Mouse (Mus musculus) kidney, adult 9 months (tissue): ENCODE measurements around the gene Vti1a.

Experiments
- DNase-seq: peaks from one replicate; pipeline ENCODE4 v3.0.0; 2022

The Vti1a gene

GRCm38 (mm10) chr19:55469301-55470051 lies 153.4 kb downstream of the Vti1a start:
- DNase-seq = no peak

GRCm38 (mm10) chr19:55472582-55472981 lies 156.5 kb downstream of the Vti1a start:
- no peak for DNase-seq

GRCm38 (mm10) chr19:55474225-55474624 lies 158.1 kb downstream of the Vti1a start:
- DNase-seq = no peak

- peak; percentile 30 for DNase-seq
Observed at GRCm38 (mm10) chr19:55480526-55480925, 164.4 kb downstream of the Vti1a start.

GRCm38 (mm10) chr19:55481308-55481707 lies 165.2 kb downstream of the Vti1a start:
- peak; percentile 34 for DNase-seq

- DNase-seq = peak; percentile 70
Observed at GRCm38 (mm10) chr19:55483526-55483925, 167.4 kb downstream of the Vti1a start.

- peak; percentile 85 for DNase-seq
Observed at GRCm38 (mm10) chr19:55484559-55484958, 168.5 kb downstream of the Vti1a start.

GRCm38 (mm10) chr19:55486473-55486872 lies 170.4 kb downstream of the Vti1a start:
- no peak for DNase-seq

GRCm38 (mm10) chr19:55491126-55492076 lies 175.3 kb downstream of the Vti1a start:
- no peak for DNase-seq

GRCm38 (mm10) chr19:55496333-55496732 lies 180.2 kb downstream of the Vti1a start:
- peak; percentile 36 for DNase-seq

- DNase-seq = no peak
Observed at GRCm38 (mm10) chr19:55499179-55499863, 183.2 kb downstream of the Vti1a start.

- no peak for DNase-seq
Observed at GRCm38 (mm10) chr19:55501985-55502384, 185.9 kb downstream of the Vti1a start.

- peak; percentile 95 for DNase-seq
Observed at GRCm38 (mm10) chr19:55503771-55504170, 187.7 kb downstream of the Vti1a start.

GRCm38 (mm10) chr19:55507748-55508147 lies 191.7 kb downstream of the Vti1a start:
- DNase-seq = peak; percentile 64

- DNase-seq = no peak
Observed at GRCm38 (mm10) chr19:55508239-55508638, 192.1 kb downstream of the Vti1a start.

GRCm38 (mm10) chr19:55508965-55509364 lies 192.9 kb downstream of the Vti1a start:
- peak; percentile 80 for DNase-seq

GRCm38 (mm10) chr19:55509618-55510017 lies 193.5 kb downstream of the Vti1a start:
- no peak for DNase-seq

GRCm38 (mm10) chr19:55513941-55514340 lies 197.8 kb downstream of the Vti1a start:
- no peak for DNase-seq

- DNase-seq = no peak
Observed at GRCm38 (mm10) chr19:55520236-55520635, 204.1 kb downstream of the Vti1a start.

- no peak for DNase-seq
Observed at GRCm38 (mm10) chr19:55523340-55523739, 207.2 kb downstream of the Vti1a start.

- no peak for DNase-seq
Observed at GRCm38 (mm10) chr19:55524385-55524784, 208.3 kb downstream of the Vti1a start.

GRCm38 (mm10) chr19:55525056-55525455 lies 209.0 kb downstream of the Vti1a start:
- no peak for DNase-seq

GRCm38 (mm10) chr19:55526717-55527235 lies 210.7 kb downstream of the Vti1a start:
- DNase-seq = no peak
